Mouse (Mus musculus) adrenal gland (tissue): ENCODE results near the gene Tll2.

ENCODE experiments used
- intact Hi-C: fragments of 180-260 bp; cut with DNase I; formaldehyde crosslinking; loops from one replicate; pipeline ENCODE4 v1.15.1; 2025
- long read RNA-seq, 2 experiments: library from polyadenylated mRNA; unstranded; transcript quantifications; one replicate each; pipeline ENCODE4 v2.0.0; 2020; ENCODE audit warnings: borderline replicate concordance in 1 of 2; ENCODE audit not compliant: insufficient replicate concordance in 1 of 2

Gene Tll2
- long read RNA-seq, experiment 1, result 0 reads
- long read RNA-seq, experiment 2, result 0 reads

DNA sequence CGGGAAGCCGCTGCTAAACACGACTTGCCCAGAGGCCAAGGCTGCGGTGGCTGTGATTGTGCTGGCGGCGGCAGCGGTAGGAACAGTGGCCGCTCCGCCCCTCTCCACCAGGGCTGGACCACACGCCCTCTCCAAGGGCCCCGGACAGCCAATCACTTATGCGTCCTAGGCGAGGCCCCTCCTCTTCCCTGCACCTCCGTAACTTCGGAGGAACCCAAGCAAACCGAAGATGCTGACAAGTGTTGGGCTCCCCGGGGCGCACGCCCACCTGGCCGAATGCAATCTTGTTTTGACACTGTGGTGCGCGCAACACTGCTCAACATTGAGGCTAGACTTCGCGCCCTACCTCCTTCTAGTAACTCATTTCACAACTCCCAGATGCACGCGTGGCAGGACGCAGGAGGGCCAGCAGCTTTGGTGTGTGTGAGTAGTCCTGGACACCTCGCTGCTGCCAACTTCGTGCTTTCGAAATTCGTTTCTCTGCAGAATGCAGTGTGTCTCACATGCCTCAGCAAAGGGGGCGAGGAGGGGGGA, at the start of gene Tll2:
TSS of gene Tll2 (minus strand) at position 25 of the 534 bp plus-strand sequence.
- intact Hi-C loops, result loop anchor here (5.0 kb wide), 1 partner anchor 120 kb away; no protein-coding TSS in a partner anchor

- intact Hi-C loops, result no loop called here
These were observed 47.9 kb upstream of the Tll2 start for GRCm38 (mm10) chr19:41254584-41254983.

GRCm38 (mm10) chr19:41248968-41249367, 42.3 kb upstream of the Tll2 start:
- intact Hi-C loops, result no loop called here

DNA sequence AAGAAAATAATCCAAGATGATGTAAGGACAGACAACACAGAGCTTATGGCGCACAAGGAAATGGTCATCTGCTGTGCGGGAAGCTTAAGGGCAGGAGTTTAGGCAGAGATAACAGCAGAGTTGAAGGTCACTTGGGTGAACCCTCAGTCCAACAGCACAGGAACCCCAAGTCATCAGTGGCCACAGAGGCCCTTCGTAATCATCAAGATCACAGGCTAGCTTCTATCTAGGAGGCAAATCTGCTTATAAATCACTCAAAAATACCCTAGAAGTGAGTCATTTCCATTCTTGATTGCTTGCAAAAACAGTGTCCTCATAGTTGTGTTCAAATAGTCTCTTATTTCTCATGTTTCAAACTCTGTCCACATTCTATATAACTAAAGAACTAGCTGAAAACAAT, 41.6 kb upstream of the Tll2 start:
- intact Hi-C loops, result no loop called here

- intact Hi-C loops, result no loop called here
These were observed 39.6 kb upstream of the Tll2 start for GRCm38 (mm10) chr19:41246271-41246670.

DNA sequence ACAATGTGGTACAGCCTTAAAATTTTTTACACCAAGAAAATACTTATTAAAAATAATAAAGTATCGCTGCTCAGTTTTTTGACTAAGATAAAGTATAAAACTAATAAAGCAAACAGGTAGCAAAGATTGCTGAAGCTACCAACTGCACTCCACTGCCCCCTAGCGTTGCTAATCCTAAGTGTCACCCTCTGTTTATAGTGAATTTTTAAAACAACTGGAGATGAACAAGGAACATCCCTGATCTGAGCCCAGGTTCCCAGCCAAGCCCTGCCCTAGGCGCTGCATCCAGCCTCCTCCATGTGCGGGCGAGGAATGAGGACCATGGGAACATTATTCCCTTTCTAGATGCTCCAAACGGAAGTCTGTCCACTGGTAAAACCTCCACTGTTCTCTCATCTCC, 37.9 kb upstream of the Tll2 start:
- intact Hi-C loops, result loop anchor here (5.0 kb wide), 1 partner anchor 137 kb away; no protein-coding TSS in a partner anchor

GRCm38 (mm10) chr19:41241997-41242396, 35.4 kb upstream of the Tll2 start:
- intact Hi-C loops, result loop anchor here (5.0 kb wide), 1 partner anchor 135 kb away; no protein-coding TSS in a partner anchor

- intact Hi-C loops, result no loop called here
These were observed 27.1 kb upstream of the Tll2 start for GRCm38 (mm10) chr19:41233698-41234097.

DNA sequence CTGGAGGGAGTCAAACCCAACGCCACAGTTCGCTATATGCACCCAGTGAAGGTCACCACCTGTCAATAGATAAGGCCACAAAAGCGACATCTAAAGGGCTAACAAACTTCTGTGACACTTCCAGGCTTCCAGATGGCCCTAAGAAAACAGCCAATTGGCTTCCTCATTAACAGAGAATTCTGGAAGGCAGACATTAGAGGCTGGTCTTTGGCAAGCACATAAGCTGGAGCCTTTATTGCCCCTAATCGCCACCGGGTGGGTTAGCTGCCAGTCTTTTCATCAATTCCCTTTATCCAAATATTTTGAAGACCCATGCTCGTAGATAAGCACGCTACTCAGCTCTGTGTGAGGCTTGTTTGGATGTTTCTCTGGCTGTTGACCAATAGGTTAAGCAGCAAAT, 1.7 kb upstream of the Tll2 start:
- intact Hi-C loops, result loop anchor here (5.0 kb wide), 1 partner anchor 121 kb away; no protein-coding TSS in a partner anchor

DNA sequence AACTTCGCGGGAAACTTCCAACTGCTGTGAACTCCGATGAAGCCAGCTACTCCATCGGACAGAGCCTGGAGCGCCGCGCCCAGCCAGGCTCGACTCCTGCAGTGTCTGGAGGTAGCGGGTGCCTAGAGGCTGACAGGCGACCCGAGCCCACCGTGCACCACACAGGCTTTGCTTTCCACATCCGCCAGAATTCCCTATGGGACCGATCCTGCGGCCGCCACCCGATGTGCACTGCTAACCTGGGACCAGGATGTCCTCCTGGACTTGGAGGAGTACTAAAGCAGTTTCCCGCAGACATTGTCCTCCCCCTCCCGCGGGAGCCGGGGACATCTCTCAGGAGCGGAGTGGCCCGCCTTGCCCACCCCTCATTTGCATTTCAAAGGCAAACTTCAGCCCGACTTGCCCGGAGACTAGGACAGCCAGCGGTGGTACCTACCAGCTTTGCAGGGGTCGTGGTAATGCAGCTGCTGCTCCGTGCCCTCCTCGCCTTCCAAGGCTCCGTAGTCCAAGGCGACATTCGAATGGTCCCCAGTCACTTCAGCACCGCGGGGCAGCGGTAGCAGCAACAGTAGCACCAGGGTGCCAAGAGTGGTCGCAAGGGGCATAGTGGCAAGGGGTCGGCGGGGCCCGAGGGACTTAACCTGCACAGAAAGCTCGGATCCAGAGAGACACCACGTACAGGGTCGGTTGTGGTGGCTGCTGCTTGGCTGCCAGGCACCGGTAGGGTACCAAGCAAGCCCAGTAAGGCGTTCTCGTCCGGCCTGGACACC, 409 bp downstream of the Tll2 start:
- intact Hi-C loops, result loop anchor here (5.0 kb wide), 1 partner anchor 119 kb away; no protein-coding TSS in a partner anchor

DNA sequence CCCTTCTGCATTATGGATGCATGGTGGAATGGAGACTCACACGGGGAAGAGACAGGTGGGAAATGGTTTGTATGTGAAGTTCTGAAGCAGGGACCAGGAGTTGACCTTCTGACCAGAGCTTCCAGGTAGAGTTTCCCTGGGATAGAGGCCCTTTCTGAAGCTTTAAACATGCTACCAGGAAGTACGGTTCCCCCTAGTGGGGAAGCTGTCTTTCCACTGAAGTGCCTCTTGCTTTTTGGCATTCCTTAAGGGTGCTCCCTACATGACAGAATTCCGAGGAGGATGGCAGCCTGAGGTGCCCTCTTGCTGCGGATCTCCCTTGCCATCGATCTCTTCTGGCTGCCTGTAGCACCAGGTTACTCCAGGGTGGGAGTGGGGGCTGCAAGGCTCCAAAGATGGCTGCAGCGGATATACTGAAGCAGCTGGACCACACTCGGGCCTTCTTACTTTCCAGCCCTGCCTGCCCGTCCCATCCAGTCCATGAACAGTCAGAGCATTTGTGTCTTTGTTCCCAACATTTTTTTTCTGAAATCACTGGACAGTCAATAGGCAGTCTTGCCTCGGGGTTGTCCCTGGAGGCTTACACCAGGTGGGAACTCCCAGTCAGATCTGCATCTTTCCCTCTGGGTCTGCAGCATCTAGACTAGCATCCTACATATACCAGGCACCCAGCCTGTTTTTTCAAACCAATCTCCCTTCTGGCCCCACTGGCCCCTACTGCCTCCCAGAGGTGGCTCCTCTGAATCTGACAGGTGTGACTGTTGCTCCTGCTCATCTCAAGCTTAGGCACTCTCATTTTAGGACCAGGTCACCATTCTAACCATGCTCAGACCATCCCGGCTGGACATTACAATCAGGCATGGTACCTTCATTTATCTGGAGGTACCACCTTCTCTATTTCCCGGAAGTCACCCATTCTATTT, 2.2 kb downstream of the Tll2 start:
- intact Hi-C loops, result loop anchor here (2.0 to 5.0 kb wide), 2 partner anchors 98 to 117 kb away; no protein-coding TSS in a partner anchor

DNA sequence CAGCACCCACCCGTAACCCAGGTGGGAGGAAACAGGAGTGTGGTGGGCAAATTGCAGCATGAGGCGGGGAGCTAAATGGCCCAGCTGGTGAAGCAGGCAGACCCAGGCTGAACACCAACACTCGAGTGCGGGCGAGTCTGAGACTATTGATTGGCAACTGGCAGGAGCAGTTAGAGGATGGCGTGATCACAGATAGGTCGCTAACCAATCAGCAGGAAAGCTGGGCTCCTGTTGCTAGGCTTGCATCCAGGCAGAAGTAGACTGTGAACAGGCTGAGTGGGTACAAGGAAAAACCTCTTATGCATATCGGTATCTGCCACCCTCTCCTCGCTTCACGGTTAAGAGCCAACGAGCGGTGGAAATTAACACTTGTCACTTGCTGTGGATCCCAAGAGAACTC, 9.0 kb downstream of the Tll2 start:
- intact Hi-C loops, result no loop called here

- intact Hi-C loops, result no loop called here
These were observed 13.3 kb downstream of the Tll2 start for GRCm38 (mm10) chr19:41193379-41193778.

- intact Hi-C loops, result no loop called here
These were observed 13.7 kb downstream of the Tll2 start for GRCm38 (mm10) chr19:41192953-41193352.

- intact Hi-C loops, result no loop called here
These were observed 14.9 kb downstream of the Tll2 start for GRCm38 (mm10) chr19:41191724-41192123.

- intact Hi-C loops, result no loop called here
These were observed 15.7 kb downstream of the Tll2 start for GRCm38 (mm10) chr19:41190876-41191434.

GRCm38 (mm10) chr19:41177331-41177730, 29.3 kb downstream of the Tll2 start:
- intact Hi-C loops, result no loop called here

DNA sequence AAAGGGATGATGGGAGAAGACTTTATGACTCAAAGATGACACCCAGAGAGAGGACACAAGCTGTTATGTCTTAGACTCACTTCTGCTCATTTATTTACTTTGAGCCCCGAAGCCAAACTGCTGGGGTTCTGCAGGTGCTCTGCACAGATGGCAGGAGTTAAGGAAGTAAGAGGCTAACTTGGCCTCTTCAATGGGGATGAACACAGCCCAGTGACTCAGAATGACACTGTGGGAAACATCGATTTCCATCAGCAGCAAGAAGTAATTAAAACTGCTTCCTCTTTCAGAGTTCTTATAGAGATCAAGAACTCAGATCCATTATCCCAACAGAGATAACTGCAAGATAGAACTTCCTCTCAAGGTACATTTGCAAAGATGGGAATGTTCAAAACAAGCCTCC, 29.8 kb downstream of the Tll2 start:
- intact Hi-C loops, result no loop called here

DNA sequence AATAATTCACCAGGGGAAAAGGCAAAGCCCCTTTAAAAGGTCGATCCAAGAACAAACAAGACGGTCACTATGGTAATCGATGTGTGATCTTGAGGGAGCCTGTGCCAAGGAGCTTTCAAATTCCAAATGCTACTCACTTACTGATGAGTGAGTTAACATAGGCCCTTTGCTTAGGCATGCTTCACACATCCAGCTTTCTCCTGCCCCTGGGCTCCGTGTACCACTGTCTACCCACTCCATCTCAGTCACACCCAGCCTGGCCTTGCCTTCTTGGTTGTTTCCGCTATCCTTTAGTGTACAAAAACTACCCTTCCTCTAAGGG, 40.8 kb downstream of the Tll2 start:
- intact Hi-C loops, result no loop called here

DNA sequence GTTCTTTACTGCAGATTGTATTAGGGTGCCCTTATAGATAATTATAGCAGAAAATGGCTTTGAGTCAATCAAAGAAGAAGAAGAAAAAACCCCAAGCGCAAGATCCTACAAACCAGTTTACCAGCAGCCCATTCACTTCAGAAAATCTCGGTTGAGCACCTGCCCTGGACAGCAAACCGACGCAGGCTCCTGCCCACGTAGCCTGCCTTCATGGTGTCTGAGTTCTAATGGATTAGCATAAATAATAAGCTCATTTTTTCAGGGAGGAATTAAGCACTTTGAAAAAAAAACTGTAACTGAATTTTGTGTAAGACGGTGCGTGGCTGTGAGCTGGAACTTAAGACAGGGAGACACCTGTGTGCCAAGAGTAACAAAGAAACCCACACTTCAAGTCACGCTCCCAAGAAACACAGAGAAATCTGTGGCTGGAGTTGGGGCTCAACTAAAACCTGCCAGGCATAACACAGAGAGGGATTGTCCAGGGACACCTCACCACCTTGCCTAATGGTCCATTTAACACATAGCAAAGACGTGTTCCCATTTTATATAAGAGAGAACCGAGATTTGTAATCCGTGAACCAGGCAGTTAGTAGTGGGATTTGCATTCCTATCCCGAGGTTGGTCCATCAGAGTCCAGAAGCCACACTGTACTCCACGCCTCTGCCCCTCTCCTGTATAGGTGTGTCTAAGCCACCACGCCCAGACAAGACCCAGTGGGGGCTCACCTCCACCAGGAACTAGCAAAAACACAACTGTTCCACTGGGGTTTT, 41.3 kb downstream of the Tll2 start:
- intact Hi-C loops, result no loop called here
